Mouse (Mus musculus) cerebellum, adult 2 months (tissue): ENCODE data around the gene Dennd1a.

Experiments used
- CTCF ChIP-seq: fragments of 200-500 bp; IDR thresholded peaks from 2 replicates; pipeline ENCODE4 v1.5.1; 2011; ENCODE audit warnings: low read depth, mild to moderate bottlenecking, control low read depth, low read length, moderate library complexity, borderline replicate concordance; ENCODE audit not compliant: insufficient read depth
- POLR2A ChIP-seq: fragments of 200-500 bp; IDR thresholded peaks from 2 replicates; pipeline ENCODE4 v1.6.1; 2011; ENCODE audit warnings: low read length, control low read depth, borderline replicate concordance; ENCODE audit not compliant: insufficient read depth

GRCm38 (mm10) chr2:37802610-37803212 is 484.5 kb downstream of the Dennd1a start:
- no peak for TF ChIP-seq POLR2A
- peak; percentile 97 for TF ChIP-seq CTCF
